Mouse (Mus musculus): ENCODE data around the gene Tor3a.
"Not testable (repeated sequence)": the region's sequence is repeated elsewhere in the genome, so short reads cannot be mapped to it uniquely, and the experiment has no call there.

Tor3a gene

GRCm38 (mm10) chr1:156669208-156669983 is 4.8 kb downstream of the Tor3a start:
- no peak for DNase-seq (ENCODE audit: low spot score)

- no peak for DNase-seq (ENCODE audit: low spot score)
Observed at GRCm38 (mm10) chr1:156668602-156669001, 5.6 kb downstream of the Tor3a start.

DNA sequence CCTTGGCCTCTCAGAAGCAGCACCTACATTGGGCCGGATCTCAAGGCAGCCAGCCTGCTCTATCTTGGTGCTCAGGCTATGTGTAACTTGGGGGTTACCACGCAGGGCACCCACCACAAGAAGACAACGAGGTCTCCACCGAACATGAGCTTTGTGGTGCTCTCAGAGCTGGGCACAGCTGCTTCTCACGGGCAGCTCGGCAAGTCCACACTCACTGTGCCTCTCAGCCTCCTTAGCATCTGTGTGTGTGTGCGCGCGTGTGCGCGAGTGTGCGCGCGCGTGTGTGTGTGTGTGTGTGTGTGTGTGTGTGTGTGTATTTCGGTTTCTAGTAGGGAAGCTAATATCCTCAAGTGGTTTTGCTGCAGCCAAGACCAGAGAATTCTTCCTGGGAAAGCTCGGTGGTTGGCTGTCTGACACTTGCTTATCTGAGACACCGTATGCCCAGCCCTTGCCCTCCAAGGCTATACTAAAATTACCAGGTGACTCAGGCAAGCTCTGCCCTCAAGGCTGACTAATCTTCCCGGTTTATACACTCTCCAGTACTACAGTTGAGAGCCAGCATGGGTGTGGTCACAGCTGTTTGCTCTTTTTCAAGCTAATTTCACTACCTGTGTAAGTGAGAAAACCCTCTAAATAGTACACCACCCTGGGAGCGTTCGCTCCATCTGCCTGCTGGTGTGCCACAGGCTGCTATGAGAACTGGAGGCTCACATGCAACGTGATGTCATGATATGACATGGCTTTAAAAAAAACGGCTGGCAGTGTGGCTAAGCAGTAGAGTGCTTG is 6.8 kb downstream of the Tor3a start:
- DNase-seq (ENCODE audit: low spot score): no peak

- DNase-seq (ENCODE audit: low spot score): no peak
Observed at GRCm38 (mm10) chr1:156665777-156666176, 8.4 kb downstream of the Tor3a start.

- not testable (repeated sequence) for DNase-seq (ENCODE audit: low spot score)
Observed at GRCm38 (mm10) chr1:156660660-156661236, 13.4 kb downstream of the Tor3a start.

DNA sequence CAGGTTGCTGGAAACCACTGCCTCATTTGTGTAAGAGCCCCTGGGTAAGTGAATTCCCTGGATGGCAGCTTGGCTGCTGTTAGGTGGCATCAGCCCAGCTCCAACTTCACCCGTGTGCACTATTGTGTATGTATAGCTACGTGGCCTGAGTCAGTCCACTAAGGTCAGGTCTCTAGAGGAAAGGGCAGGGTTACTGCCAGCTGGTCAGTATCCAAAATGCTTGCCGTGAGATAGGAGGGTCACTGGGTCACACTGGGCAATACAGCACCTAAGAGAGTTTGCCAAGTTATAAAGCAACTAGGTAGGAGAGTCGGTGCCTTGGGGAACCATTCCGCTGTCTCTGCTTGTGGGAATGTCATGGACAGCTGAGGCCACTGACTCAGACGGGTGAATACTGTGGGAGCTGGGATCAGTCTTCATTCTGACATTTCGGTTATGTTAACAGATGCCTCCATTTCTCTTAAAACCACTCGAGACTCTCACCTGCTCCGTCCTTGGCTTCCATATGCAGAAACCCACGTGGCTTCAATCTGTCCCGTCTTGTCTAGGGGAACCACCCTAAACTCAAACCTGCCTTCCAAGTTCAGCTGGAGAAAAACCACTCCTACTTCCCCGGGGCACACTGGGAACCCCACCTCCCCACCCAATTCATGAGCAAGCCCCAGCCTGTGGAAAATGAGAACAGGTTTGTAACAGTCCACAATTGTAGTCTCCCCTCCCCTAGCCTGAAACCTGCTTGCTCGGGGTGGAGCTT is 14.1 kb downstream of the Tor3a start:
- no peak for DNase-seq (ENCODE audit: low spot score)

- no peak for DNase-seq (ENCODE audit: low spot score)
Observed at GRCm38 (mm10) chr1:156658676-156659075, 15.5 kb downstream of the Tor3a start.

GRCm38 (mm10) chr1:156657523-156657922 is 16.6 kb downstream of the Tor3a start:
- DNase-seq (ENCODE audit: low spot score): no peak

GRCm38 (mm10) chr1:156654735-156655530 is 19.2 kb downstream of the Tor3a start:
- no peak for DNase-seq (ENCODE audit: low spot score)

- no peak for DNase-seq (ENCODE audit: low spot score)
Observed at GRCm38 (mm10) chr1:156652189-156652822, 21.9 kb downstream of the Tor3a start.

- DNase-seq (ENCODE audit: low spot score): no peak
Observed at GRCm38 (mm10) chr1:156650631-156651030, 23.5 kb downstream of the Tor3a start.

- no peak for DNase-seq (ENCODE audit: low spot score)
Observed at GRCm38 (mm10) chr1:156648705-156649104, 25.5 kb downstream of the Tor3a start.

DNA sequence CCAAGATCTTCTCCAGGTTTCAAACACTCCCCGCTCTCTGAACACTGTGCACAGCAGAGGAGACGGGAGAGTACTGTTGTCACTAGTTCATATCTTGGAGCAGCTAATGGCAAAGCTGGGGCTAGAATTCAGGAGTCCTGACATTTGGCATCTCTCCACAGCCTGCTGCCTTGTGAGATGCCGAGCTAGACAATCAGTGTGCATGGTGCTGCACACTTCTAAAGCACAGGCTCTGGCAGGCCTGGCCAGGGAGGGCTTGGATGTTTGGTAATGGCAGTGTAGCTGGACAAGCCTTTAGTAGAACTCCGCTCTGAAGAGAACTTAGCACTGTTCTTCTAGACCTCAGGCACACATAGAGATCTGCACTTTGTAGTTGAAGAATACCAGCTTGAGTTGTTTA is 28.2 kb downstream of the Tor3a start:
- DNase-seq (ENCODE audit: low spot score): no peak

DNA sequence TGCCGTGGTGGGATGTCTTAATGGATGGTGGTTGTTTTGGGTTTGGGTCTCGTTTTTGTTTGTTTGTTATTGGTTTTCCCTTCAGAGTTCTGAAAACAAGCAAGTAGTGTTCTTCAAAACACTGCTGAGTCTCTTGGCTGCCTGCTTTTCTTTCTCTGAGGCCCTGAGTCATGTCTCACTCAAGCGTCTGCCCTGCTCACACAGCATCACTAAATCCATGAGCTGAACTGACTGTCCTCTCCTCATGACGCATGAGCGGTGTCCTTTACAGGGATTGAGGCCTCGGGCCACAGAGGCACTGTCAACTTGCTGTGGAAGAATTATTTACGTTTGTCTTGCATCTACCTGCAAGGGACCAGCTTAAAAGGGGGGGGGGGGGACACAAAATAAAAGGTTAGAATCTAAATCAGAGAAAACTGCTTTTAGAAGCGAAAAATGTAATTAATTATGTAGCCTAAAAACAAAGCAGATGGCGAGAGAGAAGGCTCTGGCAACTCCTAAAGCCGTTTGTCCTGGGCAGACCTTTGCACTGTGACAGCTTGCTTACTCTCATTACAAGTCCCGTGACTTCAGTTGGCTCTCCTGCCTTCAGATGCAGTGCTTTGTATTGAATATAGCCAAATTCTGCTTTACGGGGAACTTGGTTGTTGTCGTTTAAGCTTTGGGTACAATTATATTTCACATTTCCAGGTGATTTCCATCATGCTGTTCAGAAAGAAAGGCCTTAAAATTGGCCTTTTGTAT is 29.2 kb downstream of the Tor3a start:
- no peak for DNase-seq (ENCODE audit: low spot score)

DNA sequence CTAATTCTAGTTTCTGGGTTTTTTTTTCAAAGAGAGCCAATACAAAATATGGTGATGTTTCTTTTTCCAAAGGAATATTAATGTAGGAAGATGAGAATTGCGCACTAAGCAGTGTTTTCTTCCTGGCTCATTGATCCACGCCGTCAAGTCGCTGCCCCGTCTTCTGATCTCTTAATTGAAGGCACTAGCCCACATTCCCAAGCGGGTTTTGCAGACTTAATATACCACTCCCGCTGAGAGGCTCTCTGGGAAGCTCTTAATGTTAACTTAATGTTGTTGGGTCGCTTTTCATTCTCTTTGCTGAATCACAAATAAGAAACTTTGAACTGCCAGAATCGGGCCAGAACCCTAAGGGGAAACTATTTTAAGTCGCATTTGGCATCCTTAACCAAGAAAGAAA is 30.1 kb downstream of the Tor3a start:
- no peak for DNase-seq (ENCODE audit: low spot score)

DNA sequence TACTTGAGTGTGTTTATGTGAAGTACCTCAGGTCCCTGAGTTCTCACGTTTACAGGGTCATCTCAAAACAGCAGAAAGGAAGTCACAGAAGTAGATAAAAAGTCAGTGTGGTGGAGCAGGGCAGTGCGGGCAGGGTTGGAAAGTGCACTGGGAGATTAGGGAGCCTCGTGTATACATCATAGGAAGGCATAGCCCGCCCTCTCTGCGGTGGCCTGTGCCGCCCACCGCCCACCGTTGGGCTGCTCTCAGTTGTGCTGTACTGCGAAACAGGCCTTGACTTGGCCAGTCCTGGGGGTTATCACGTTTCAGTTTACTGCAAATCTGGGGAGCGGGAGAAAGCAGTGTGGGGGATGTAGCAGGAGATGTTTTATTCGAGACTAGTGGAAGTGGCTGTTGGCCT is 31.3 kb downstream of the Tor3a start:
- DNase-seq (ENCODE audit: low spot score): no peak

DNA sequence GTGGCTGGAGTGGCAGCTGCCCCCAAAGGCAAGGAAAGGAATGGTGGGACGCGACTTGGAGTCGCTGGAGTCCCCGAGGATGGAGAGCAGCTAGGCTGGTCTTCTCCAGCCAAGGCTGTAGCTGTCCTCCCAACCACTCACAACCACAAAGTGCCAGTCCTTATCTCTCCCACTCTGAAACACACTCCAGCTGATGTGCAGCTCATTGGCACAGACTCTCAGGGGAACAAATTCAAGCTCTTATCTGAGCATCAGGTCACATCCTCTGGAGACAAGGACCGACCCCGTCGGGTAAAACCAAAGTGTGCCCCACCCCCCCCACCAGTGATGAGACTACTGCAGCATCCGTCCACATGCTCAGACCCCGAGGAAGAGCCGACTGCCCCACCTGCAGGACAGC is 32.3 kb downstream of the Tor3a start:
- DNase-seq (ENCODE audit: low spot score): no peak

GRCm38 (mm10) chr1:156640577-156640976 is 33.6 kb downstream of the Tor3a start:
- DNase-seq (ENCODE audit: low spot score): no peak

GRCm38 (mm10) chr1:156639455-156639854 is 34.7 kb downstream of the Tor3a start:
- DNase-seq (ENCODE audit: low spot score): no peak

- no peak for DNase-seq (ENCODE audit: low spot score)
Observed at GRCm38 (mm10) chr1:156635148-156635547, 39.0 kb downstream of the Tor3a start.
